Mouse (Mus musculus): ENCODE measurements around the gene Naa50. TPM values are rescaled to one million over a fixed set of nuclear protein-coding genes. Genes with fewer than 3 reads are reported as not detected.

Naa50 gene
- polyA plus RNA-seq, 2 experiments: 38.6 to 71.7 TPM

GRCm38 (mm10) chr16:44163831-44164230 is 24.2 kb downstream of the Naa50 start:
- no peaks in the 10 kb centered on the region for H3K9me3 ChIP-seq (ENCODE audit: control insufficient read depth, low read length)
- no peak for TF ChIP-seq POLR2A (IDR thresholded peaks at IDR 0.05; ENCODE audit: borderline replicate concordance, extremely low read depth, insufficient read depth, insufficient read length)

DNA sequence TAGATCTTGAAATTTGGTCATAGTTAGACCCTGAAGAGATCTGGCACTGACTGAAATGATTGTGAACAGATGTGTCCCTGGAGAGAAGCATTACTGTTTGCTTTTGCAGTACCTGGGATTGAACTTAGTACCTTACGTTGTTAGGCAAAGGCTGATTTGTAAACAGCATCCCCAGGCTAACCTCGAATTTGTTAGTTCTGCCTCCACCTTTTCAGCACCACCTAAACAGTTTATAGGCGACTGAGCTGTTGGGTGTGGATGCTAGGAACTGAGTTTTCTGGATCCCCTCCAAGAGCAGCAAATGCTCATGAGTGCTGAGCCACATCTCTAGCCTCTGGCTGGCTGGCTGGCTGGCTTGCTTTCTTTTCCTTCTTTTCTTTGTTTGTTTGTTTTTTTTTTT is 25.6 kb downstream of the Naa50 start:
- WGBS: 46% methylated on average over 3 of the region's 3 CpGs
- H3K9ac ChIP-seq (ENCODE audit: low read depth, low read length, severe bottlenecking): no peak overlapping the region
- H3K27me3 ChIP-seq (ENCODE audit: control insufficient read depth, insufficient read depth, low read length): no peaks in the 10 kb centered on the region
- H3K9me3 ChIP-seq (ENCODE audit: control insufficient read depth, low read length): no peaks in the 10 kb centered on the region
- no peak for TF ChIP-seq POLR2A (IDR thresholded peaks at IDR 0.05; ENCODE audit: borderline replicate concordance, extremely low read depth, insufficient read depth, insufficient read length)
- ATAC-seq (ENCODE audit: low FRiP score, low read depth) (no peak), DNase-seq (ENCODE audit: low spot score) (peak; percentile 16)
- peaks cover 4% of the 10 kb centered on the region; the same call in 1 of the 2 replicates for H3K36me3 ChIP-seq (ENCODE audit: control insufficient read depth, insufficient read depth, low read length)
- no peak overlapping the region for H3K4me2 ChIP-seq (replicated peaks; ENCODE audit: low read depth, low read length, severe bottlenecking)
- no peak overlapping the region for H3K27ac ChIP-seq (replicated peaks; ENCODE audit: low read depth, low read length)
- no peaks in the 10 kb centered on the region for H3K4me1 ChIP-seq (ENCODE audit: control insufficient read depth, insufficient read depth, low read length)
- no peak overlapping the region for H3K4me3 ChIP-seq (replicated peaks; ENCODE audit: low read length)

More at GRCm38 (mm10) chr16:44163831-44164230, 24.2 kb downstream of the Naa50 start:
- no peak overlapping the region for H3K4me2 ChIP-seq (replicated peaks; ENCODE audit: low read depth, low read length, severe bottlenecking)
- ATAC-seq (ENCODE audit: low FRiP score, low read depth) (no peak), DNase-seq (ENCODE audit: low spot score) (no peak)
- no peaks in the 10 kb centered on the region for H3K4me1 ChIP-seq (ENCODE audit: control insufficient read depth, insufficient read depth, low read length)
- WGBS: 86% methylated on average over 2 of the region's 2 CpGs
- H3K27me3 ChIP-seq (ENCODE audit: control insufficient read depth, insufficient read depth, low read length): no peaks in the 10 kb centered on the region
- H3K9ac ChIP-seq (ENCODE audit: low read depth, low read length, severe bottlenecking): no peak overlapping the region
- no peak overlapping the region for H3K4me3 ChIP-seq (replicated peaks; ENCODE audit: low read length)
- H3K27ac ChIP-seq (replicated peaks; ENCODE audit: low read depth, low read length): no peak overlapping the region
- H3K36me3 ChIP-seq (ENCODE audit: control insufficient read depth, insufficient read depth, low read length): peaks cover 15% of the 10 kb centered on the region

GRCm38 (mm10) chr16:44168990-44169389 is 29.4 kb downstream of the Naa50 start:
- H3K36me3 ChIP-seq (ENCODE audit: control insufficient read depth, insufficient read depth, low read length): no peaks in the 10 kb centered on the region
- H3K27me3 ChIP-seq (ENCODE audit: control insufficient read depth, insufficient read depth, low read length): no peaks in the 10 kb centered on the region
- no peaks in the 10 kb centered on the region for H3K4me1 ChIP-seq (ENCODE audit: control insufficient read depth, insufficient read depth, low read length)
- H3K9me3 ChIP-seq (ENCODE audit: control insufficient read depth, low read length): no peaks in the 10 kb centered on the region
- 86% methylated on average over 4 of the region's 4 CpGs for WGBS
- no peak overlapping the region for H3K9ac ChIP-seq (ENCODE audit: low read depth, low read length, severe bottlenecking)
- DNase-seq (ENCODE audit: low spot score) (no peak), ATAC-seq (ENCODE audit: low FRiP score, low read depth) (no peak)
- no peak overlapping the region for H3K4me3 ChIP-seq (replicated peaks; ENCODE audit: low read length)
- no peak overlapping the region for H3K27ac ChIP-seq (replicated peaks; ENCODE audit: low read depth, low read length)
- H3K4me2 ChIP-seq (replicated peaks; ENCODE audit: low read depth, low read length, severe bottlenecking): no peak overlapping the region
- TF ChIP-seq POLR2A (IDR thresholded peaks at IDR 0.05; ENCODE audit: borderline replicate concordance, extremely low read depth, insufficient read depth, insufficient read length): no peak

DNA sequence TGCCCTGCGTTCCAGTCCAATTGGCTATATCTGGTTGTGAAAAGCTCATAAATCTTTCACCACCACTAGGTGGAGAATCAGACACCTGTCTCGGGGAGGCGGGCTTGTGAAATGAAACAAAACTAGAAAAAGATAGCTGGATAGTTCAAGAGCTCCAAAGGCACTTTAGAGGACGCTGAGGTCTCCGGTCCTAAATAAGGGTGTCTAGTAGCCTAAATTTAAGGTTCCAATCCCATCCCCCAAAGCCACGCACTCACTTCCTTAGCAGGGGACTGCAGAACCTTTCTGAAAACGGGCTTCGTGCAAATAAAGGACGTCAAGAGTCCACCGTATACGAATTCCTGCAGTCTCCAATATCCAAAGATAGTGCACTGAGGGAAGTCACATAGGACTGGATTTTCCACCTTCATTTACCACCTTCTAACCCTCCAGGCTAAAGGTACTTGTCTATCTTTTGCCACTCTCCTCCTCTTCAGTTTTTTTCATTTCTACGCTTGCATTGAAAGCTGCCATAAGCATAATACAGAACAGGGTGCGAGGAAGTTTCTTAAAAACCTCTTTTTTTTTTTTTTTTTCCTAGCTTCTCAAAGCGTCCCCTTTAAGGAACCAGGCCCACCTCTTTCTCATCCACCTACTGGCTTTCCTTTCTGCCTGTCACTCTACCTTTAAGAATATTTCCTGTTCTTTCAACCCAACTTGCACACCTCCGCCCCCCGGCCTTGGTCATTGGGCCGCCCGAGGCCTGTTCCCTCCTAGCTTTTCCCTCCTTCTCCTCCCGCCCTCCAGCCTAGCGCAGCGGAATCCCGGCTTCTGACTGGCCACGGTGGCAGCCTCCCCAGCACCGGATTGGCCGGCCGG is 32.9 kb downstream of the Naa50 start:
- Histone ChIP-seq H3K9me3 (ENCODE audit: control insufficient read depth, low read length) (no peaks in the 10 kb centered on the region), H3K27me3 (ENCODE audit: control insufficient read depth, insufficient read depth, low read length) (no peaks in the 10 kb centered on the region), H3K9ac (ENCODE audit: low read depth, low read length, severe bottlenecking) (peak overlapping the region; percentile 96), H3K4me1 (ENCODE audit: control insufficient read depth, insufficient read depth, low read length) (peaks cover 13% of the 10 kb centered on the region), H3K36me3 (ENCODE audit: control insufficient read depth, insufficient read depth, low read length) (no peaks in the 10 kb centered on the region), H3K4me3 (replicated peaks; ENCODE audit: low read length) (peak overlapping the region; percentile 90), H3K4me2 (replicated peaks; ENCODE audit: low read depth, low read length, severe bottlenecking) (peak overlapping the region; percentile 67), H3K27ac (replicated peaks; ENCODE audit: low read depth, low read length) (peak overlapping the region; percentile 84)
- no peak for TF ChIP-seq POLR2A (IDR thresholded peaks at IDR 0.05; ENCODE audit: borderline replicate concordance, extremely low read depth, insufficient read depth, insufficient read length)
- ATAC-seq (ENCODE audit: low FRiP score, low read depth) (peak; percentile 99), DNase-seq (ENCODE audit: low spot score) (peak; percentile 98)
- under 1% methylated on average over 26 of the region's 26 CpGs for WGBS

DNA sequence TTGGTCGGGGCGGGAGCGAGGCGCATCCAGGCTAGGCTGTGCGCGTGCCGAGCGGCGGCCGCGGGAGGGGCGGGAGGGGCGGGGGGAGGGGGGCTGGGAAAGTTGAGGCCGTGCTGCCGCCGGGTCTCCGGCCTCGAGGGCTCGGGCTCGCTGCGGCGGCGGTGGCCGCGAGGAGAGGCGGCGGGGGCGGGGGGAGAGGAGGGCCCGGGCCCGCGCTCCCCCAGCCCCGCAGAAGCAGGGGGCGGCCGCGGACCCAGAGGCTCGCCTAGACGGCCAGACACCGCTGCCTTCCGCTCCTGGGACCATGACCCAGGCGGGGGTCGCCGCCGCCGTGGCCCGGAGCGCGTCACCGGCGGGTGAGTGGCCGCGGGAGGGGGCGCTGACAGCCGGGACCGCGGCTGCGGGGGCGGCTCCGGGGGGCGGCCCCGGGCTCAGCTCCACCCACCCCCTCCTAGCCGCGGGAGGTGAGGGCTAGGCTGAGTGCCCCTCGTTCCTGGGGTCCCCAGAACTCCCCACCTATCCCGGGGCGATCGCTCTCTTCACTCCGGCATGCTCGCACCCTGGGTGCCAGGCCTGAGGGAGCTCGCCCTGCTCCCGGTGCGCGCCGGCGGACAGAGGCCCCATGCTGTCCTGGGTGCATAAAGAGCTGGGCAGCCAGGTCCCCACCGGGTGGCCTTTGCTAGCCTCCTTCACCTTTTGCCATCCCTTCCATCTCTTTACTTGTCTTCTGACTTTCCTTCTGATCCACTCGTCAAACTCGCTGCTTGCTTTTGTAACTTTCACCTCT is 33.7 kb downstream of the Naa50 start, which contains the start of gene Usf3:
Usf3 (plus strand) TSS at position 92 of the 787 bp plus-strand sequence.
- Histone ChIP-seq H3K4me2 (replicated peaks; ENCODE audit: low read depth, low read length, severe bottlenecking) (peak within 1 kb of the TSS; percentile 67), H3K9me3 (ENCODE audit: control insufficient read depth, low read length) (no peaks in the 10 kb centered on the region), H3K4me3 (replicated peaks; ENCODE audit: low read length) (peak within 1 kb of the TSS; percentile 90), H3K4me1 (ENCODE audit: control insufficient read depth, insufficient read depth, low read length) (peaks cover 13% of the 10 kb centered on the region), H3K27ac (replicated peaks; ENCODE audit: low read depth, low read length) (peak within 1 kb of the TSS; percentile 84), H3K36me3 (ENCODE audit: control insufficient read depth, insufficient read depth, low read length) (no peaks in the 10 kb centered on the region), H3K9ac (ENCODE audit: low read depth, low read length, severe bottlenecking) (peak within 1 kb of the TSS; percentile 96), H3K27me3 (ENCODE audit: control insufficient read depth, insufficient read depth, low read length) (no peaks in the 10 kb centered on the region)
- DNase-seq (ENCODE audit: low spot score) (peak; percentile 26), ATAC-seq (ENCODE audit: low FRiP score, low read depth) (peak; percentile 65)
- 0% methylated on average over 14 of the region's 77 CpGs for WGBS
- TF ChIP-seq POLR2A (IDR thresholded peaks at IDR 0.05; ENCODE audit: borderline replicate concordance, extremely low read depth, insufficient read depth, insufficient read length): no peak

All from limb, embryonic 14.5 days (tissue).